Mouse (Mus musculus) G1E (cell line): ENCODE measurements around the gene Gpr153. TPM values are rescaled to one million over a fixed set of nuclear protein-coding genes. Genes with fewer than 3 reads are reported as not detected.

ENCODE experiments used
- ATAC-seq: 2 replicates; pipeline ENCODE4 v1.8.0; 2016; ENCODE audit warnings: mild to moderate bottlenecking; ENCODE audit not compliant: insufficient number of reproducible peaks, poor library complexity, low FRiP score, severe bottlenecking; ENCODE audit errors: extremely low read depth
- DNase-seq: peaks from one replicate; pipeline ENCODE4 v3.0.0; 2012; ENCODE audit warnings: low spot score
- H3K27me3 ChIP-seq: 2 replicates; pipeline ENCODE4 v1.6.1; 2012; ENCODE audit warnings: mild to moderate bottlenecking, low read length, inconsistent platforms; ENCODE audit not compliant: insufficient read depth
- H3K36me3 ChIP-seq: replicated peaks from 2 replicates; pipeline ENCODE3; 2012; ENCODE audit warnings: mild to moderate bottlenecking, inconsistent platforms
- H3K4me1 ChIP-seq: 2 replicates; pipeline ENCODE4 v1.6.1; 2012; ENCODE audit warnings: low read depth, low read length, inconsistent platforms, mixed read lengths; ENCODE audit not compliant: insufficient read depth
- H3K4me3 ChIP-seq: 2 replicates; pipeline ENCODE4 v1.5.1; 2012; ENCODE audit warnings: low read depth, mild to moderate bottlenecking, inconsistent platforms, low read length, moderate library complexity, mixed read lengths
- H3K9me3 ChIP-seq: replicated peaks from 2 replicates; pipeline ENCODE4 v1.6.1; 2012; ENCODE audit warnings: inconsistent platforms
- CTCF ChIP-seq: IDR thresholded peaks from 2 replicates; pipeline ENCODE4 v1.5.1; 2012; ENCODE audit warnings: low read depth, low read length, inconsistent platforms, mixed read lengths
- GATA1 ChIP-seq: IDR thresholded peaks from 2 replicates; pipeline ENCODE4 v1.6.1; 2012; ENCODE audit warnings: borderline replicate concordance, low read length, inconsistent platforms, mixed read lengths
- GATA2 ChIP-seq: IDR thresholded peaks from 2 replicates; pipeline ENCODE4 v1.6.1; 2012; ENCODE audit warnings: low read depth, low read length, inconsistent platforms, borderline replicate concordance
- POLR2AphosphoS5 ChIP-seq: IDR thresholded peaks from 2 replicates; pipeline ENCODE4 v1.6.1; 2012; ENCODE audit warnings: low read depth, low read length, inconsistent platforms; ENCODE audit not compliant: insufficient replicate concordance
- TAL1 ChIP-seq: conservative IDR thresholded peaks from 2 replicates; pipeline ENCODE4 v1.6.1; 2012; ENCODE audit warnings: low read depth, low read length, inconsistent platforms, mixed read lengths
- polyA plus RNA-seq: library from polyadenylated mRNA; stranded (reverse); fragments of >175 nt; gene quantifications from 2 replicates; pipeline ENCODE4 v1.2.3, GENCODE M21; 2012
- total RNA-seq, 2 experiments: library from RNA; stranded (forward) in 1 of 2; stranded (reverse) in 1 of 2; fragments of 200-1000 nt in 1 of 2; fragments of >200 nt in 1 of 2; fragmentation: Nextera tagmentation in 1 of 2; gene quantifications; 2 replicates each; pipeline ENCODE4 v1.2.3; 2014 to 2017

Gene Gpr153
- total and polyA plus RNA-seq, 3 experiments, result 0.05 to 0.09 TPM; not detected in 1

- no peaks in the 10 kb centered on the region for H3K9me3 ChIP-seq
- peaks cover 96% of the 10 kb centered on the region for H3K36me3 ChIP-seq
- TF ChIP-seq POLR2AphosphoS5 (no peak), GATA2 (no peak), TAL1 (no peak), GATA1 (no peak), CTCF (no peak)
- ATAC-seq (no peak), DNase-seq (no peak)
- H3K27me3 ChIP-seq, result no peaks in the 10 kb centered on the region
- H3K4me1 ChIP-seq, result no peaks in the 10 kb centered on the region
- H3K4me3 ChIP-seq, result no peak overlapping the region
Observed at GRCm38 (mm10) chr4:152239974-152240373, 34.1 kb upstream of the Gpr153 start.

GRCm38 (mm10) chr4:152243241-152243891, 30.7 kb upstream of the Gpr153 start:
- TF ChIP-seq CTCF, result no peak
- no peak for TF ChIP-seq TAL1
- TF ChIP-seq GATA2, result no peak
- no peak for TF ChIP-seq POLR2AphosphoS5
- TF ChIP-seq GATA1, result no peak
- DNase-seq (no peak), ATAC-seq (no peak)
- Histone ChIP-seq H3K4me1 (peaks cover 4% of the 10 kb centered on the region; the same call in 1 of the 2 replicates), H3K4me3 (no peak overlapping the region), H3K27me3 (no peaks in the 10 kb centered on the region), H3K36me3 (peaks cover 87% of the 10 kb centered on the region), H3K9me3 (no peaks in the 10 kb centered on the region)

- Histone ChIP-seq H3K4me3 (no peak overlapping the region), H3K4me1 (peaks cover 4% of the 10 kb centered on the region; the same call in 1 of the 2 replicates), H3K36me3 (peaks cover 88% of the 10 kb centered on the region), H3K9me3 (no peaks in the 10 kb centered on the region), H3K27me3 (no peaks in the 10 kb centered on the region)
- TF ChIP-seq GATA1 (no peak), POLR2AphosphoS5 (no peak), CTCF (no peak), GATA2 (no peak), TAL1 (no peak)
- DNase-seq (no peak), ATAC-seq (no peak)
Observed at GRCm38 (mm10) chr4:152243969-152244368, 30.1 kb upstream of the Gpr153 start.

GRCm38 (mm10) chr4:152244545-152245522, 29.2 kb upstream of the Gpr153 start:
- TF ChIP-seq GATA2 (no peak), POLR2AphosphoS5 (no peak), GATA1 (no peak), TAL1 (no peak), CTCF (no peak)
- peaks cover 4% of the 10 kb centered on the region; the same call in 1 of the 2 replicates for H3K4me1 ChIP-seq
- no peak for DNase-seq
- no peak overlapping the region for H3K4me3 ChIP-seq
- peaks cover 89% of the 10 kb centered on the region for H3K36me3 ChIP-seq
- H3K27me3 ChIP-seq, result no peaks in the 10 kb centered on the region
- ATAC-seq, result no peak
- H3K9me3 ChIP-seq, result no peaks in the 10 kb centered on the region

- ATAC-seq (no peak), DNase-seq (no peak)
- no peaks in the 10 kb centered on the region for H3K27me3 ChIP-seq
- TF ChIP-seq CTCF (no peak), GATA1 (no peak), GATA2 (no peak), POLR2AphosphoS5 (no peak), TAL1 (no peak)
- no peaks in the 10 kb centered on the region for H3K9me3 ChIP-seq
- H3K36me3 ChIP-seq, result peaks cover 84% of the 10 kb centered on the region
- H3K4me1 ChIP-seq, result peaks cover 4% of the 10 kb centered on the region; the same call in 1 of the 2 replicates
- no peak overlapping the region for H3K4me3 ChIP-seq
Observed at GRCm38 (mm10) chr4:152246011-152246410, 28.0 kb upstream of the Gpr153 start.

- Histone ChIP-seq H3K4me3 (no peak overlapping the region), H3K27me3 (no peaks in the 10 kb centered on the region), H3K4me1 (peaks cover 4% of the 10 kb centered on the region; the same call in 1 of the 2 replicates), H3K36me3 (peaks cover 80% of the 10 kb centered on the region), H3K9me3 (no peaks in the 10 kb centered on the region)
- TF ChIP-seq CTCF, result no peak
- ATAC-seq (no peak), DNase-seq (no peak)
Observed at GRCm38 (mm10) chr4:152247195-152247594, 26.8 kb upstream of the Gpr153 start.
